Mouse (Mus musculus): ENCODE results near the gene Fbxl15. TPM values are rescaled to one million over a fixed set of nuclear protein-coding genes. Genes with fewer than 3 reads are reported as not detected.
A peak's percentile ranks its signal among the peaks of the same experiment; 100 is the strongest.

The Fbxl15 gene
- polyA plus RNA-seq, 1 experiment from 2014 or later: 13.0 TPM

GRCm38 (mm10) chr19:46303251-46304215 lies 24.5 kb upstream of the Fbxl15 start:
- DNase-seq (ENCODE audit: low spot score): peak; percentile 26
- Histone ChIP-seq H3K36me3 (0 out of 2 replicates have a peak, but pooled peaks cover 4% of the 10 kb centered on the region), H3K27ac (no peak overlapping the region), H3K9me3 (replicated peaks) (no peaks in the 10 kb centered on the region), H3K27me3 (ENCODE audit: low read depth, poor library complexity, severe bottlenecking) (peaks cover 28% of the 10 kb centered on the region), H3K4me1 (peaks cover 30% of the 10 kb centered on the region), H3K4me3 (peak overlapping the region; percentile 69)
- WGBS: 54% methylated on average over 18 of the region's 18 CpGs

GRCm38 (mm10) chr19:46304216-46304841 lies 23.7 kb upstream of the Fbxl15 start, which contains the start of gene Nfkb2:
Gene Nfkb2 (plus strand): TSS chr19:46304320.
- Histone ChIP-seq H3K4me3 (peak within 1 kb of the TSS; percentile 69), H3K9me3 (replicated peaks) (no peaks in the 10 kb centered on the region), H3K36me3 (0 out of 2 replicates have a peak, but pooled peaks cover 4% of the 10 kb centered on the region), H3K27ac (peak within 1 kb of the TSS; percentile 78), H3K4me1 (peaks cover 37% of the 10 kb centered on the region), H3K27me3 (ENCODE audit: low read depth, poor library complexity, severe bottlenecking) (peaks cover 35% of the 10 kb centered on the region)
- DNase-seq (ENCODE audit: low spot score): peak; percentile 90
- WGBS: under 1% methylated on average over 39 of the region's 39 CpGs

- H3K27me3 ChIP-seq (ENCODE audit: low read depth, poor library complexity, severe bottlenecking): peaks cover 40% of the 10 kb centered on the region
- H3K9me3 ChIP-seq (replicated peaks): no peaks in the 10 kb centered on the region
- H3K4me1 ChIP-seq: peaks cover 37% of the 10 kb centered on the region
- peak overlapping the region; percentile 69 for H3K4me3 ChIP-seq
- H3K36me3 ChIP-seq: peaks cover 8% of the 10 kb centered on the region
- DNase-seq (ENCODE audit: low spot score): no peak
- H3K27ac ChIP-seq: peak overlapping the region; percentile 78
- under 1% methylated on average over 34 of the region's 34 CpGs for WGBS
These were observed 23.1 kb upstream of the Fbxl15 start for GRCm38 (mm10) chr19:46304908-46305333.

- peaks cover 15% of the 10 kb centered on the region for H3K36me3 ChIP-seq
- peaks cover 47% of the 10 kb centered on the region for H3K27me3 ChIP-seq (ENCODE audit: low read depth, poor library complexity, severe bottlenecking)
- DNase-seq (ENCODE audit: low spot score): peak; percentile 91
- peak overlapping the region; percentile 69 for H3K4me3 ChIP-seq
- H3K27ac ChIP-seq: peak overlapping the region; percentile 78
- H3K4me1 ChIP-seq: peaks cover 37% of the 10 kb centered on the region
- no peaks in the 10 kb centered on the region for H3K9me3 ChIP-seq (replicated peaks)
- under 1% methylated on average over 42 of the region's 43 CpGs for WGBS
These were observed 22.3 kb upstream of the Fbxl15 start for GRCm38 (mm10) chr19:46305432-46306267.

- H3K27ac ChIP-seq: peak overlapping the region; percentile 78; the same call in 1 of the 2 replicates
- H3K4me3 ChIP-seq: peak overlapping the region; percentile 69
- H3K9me3 ChIP-seq (replicated peaks): no peaks in the 10 kb centered on the region
- peaks cover 53% of the 10 kb centered on the region for H3K27me3 ChIP-seq (ENCODE audit: low read depth, poor library complexity, severe bottlenecking)
- H3K4me1 ChIP-seq: peaks cover 37% of the 10 kb centered on the region
- WGBS: 48% methylated on average over 5 of the region's 5 CpGs
- DNase-seq (ENCODE audit: low spot score): no peak
- H3K36me3 ChIP-seq: peaks cover 19% of the 10 kb centered on the region
These were observed 21.7 kb upstream of the Fbxl15 start for GRCm38 (mm10) chr19:46306268-46306610.

GRCm38 (mm10) chr19:46306751-46307289 lies 21.2 kb upstream of the Fbxl15 start:
- DNase-seq (ENCODE audit: low spot score): peak; percentile 21
- peaks cover 59% of the 10 kb centered on the region for H3K27me3 ChIP-seq (ENCODE audit: low read depth, poor library complexity, severe bottlenecking)
- no peak overlapping the region for H3K4me3 ChIP-seq
- H3K4me1 ChIP-seq: peaks cover 37% of the 10 kb centered on the region
- 88% methylated on average over 9 of the region's 9 CpGs for WGBS
- H3K9me3 ChIP-seq (replicated peaks): no peaks in the 10 kb centered on the region
- peaks cover 25% of the 10 kb centered on the region for H3K36me3 ChIP-seq
- no peak overlapping the region for H3K27ac ChIP-seq

GRCm38 (mm10) chr19:46307781-46308180 lies 20.2 kb upstream of the Fbxl15 start:
- Histone ChIP-seq H3K9me3 (replicated peaks) (no peaks in the 10 kb centered on the region), H3K36me3 (peaks cover 27% of the 10 kb centered on the region), H3K4me3 (no peak overlapping the region), H3K27me3 (ENCODE audit: low read depth, poor library complexity, severe bottlenecking) (peaks cover 68% of the 10 kb centered on the region), H3K27ac (no peak overlapping the region), H3K4me1 (peaks cover 40% of the 10 kb centered on the region)
- WGBS: 74% methylated on average over 16 of the region's 16 CpGs
- DNase-seq (ENCODE audit: low spot score): no peak

GRCm38 (mm10) chr19:46308303-46308702 lies 19.7 kb upstream of the Fbxl15 start:
- H3K9me3 ChIP-seq (replicated peaks): no peaks in the 10 kb centered on the region
- H3K4me3 ChIP-seq: peak overlapping the region; percentile 52
- H3K27me3 ChIP-seq (ENCODE audit: low read depth, poor library complexity, severe bottlenecking): peaks cover 73% of the 10 kb centered on the region
- H3K4me1 ChIP-seq: peaks cover 40% of the 10 kb centered on the region
- DNase-seq (ENCODE audit: low spot score): peak; percentile 31
- 49% methylated on average over 16 of the region's 16 CpGs for WGBS
- H3K27ac ChIP-seq: peak overlapping the region; percentile 66; the same call in 1 of the 2 replicates
- H3K36me3 ChIP-seq: peaks cover 27% of the 10 kb centered on the region

GRCm38 (mm10) chr19:46308706-46309435 lies 19.1 kb upstream of the Fbxl15 start:
- H3K27ac ChIP-seq: peak overlapping the region; percentile 66
- 2% methylated on average over 47 of the region's 47 CpGs for WGBS
- DNase-seq (ENCODE audit: low spot score): peak; percentile 92

GRCm38 (mm10) chr19:46309651-46310305 lies 18.2 kb upstream of the Fbxl15 start:
- 78% methylated on average over 21 of the region's 21 CpGs for WGBS
- H3K27ac ChIP-seq: no peak overlapping the region
- peaks cover 27% of the 10 kb centered on the region for H3K36me3 ChIP-seq
- DNase-seq (ENCODE audit: low spot score): peak; percentile 29
- peaks cover 88% of the 10 kb centered on the region for H3K27me3 ChIP-seq (ENCODE audit: low read depth, poor library complexity, severe bottlenecking)
- peak overlapping the region; percentile 52; the same call in 1 of the 2 replicates for H3K4me3 ChIP-seq
- no peaks in the 10 kb centered on the region for H3K9me3 ChIP-seq (replicated peaks)
- H3K4me1 ChIP-seq: peaks cover 37% of the 10 kb centered on the region

More at GRCm38 (mm10) chr19:46308706-46309435, 19.1 kb upstream of the Fbxl15 start:
- no peaks in the 10 kb centered on the region for H3K9me3 ChIP-seq (replicated peaks)
- peak overlapping the region; percentile 52 for H3K4me3 ChIP-seq
- H3K4me1 ChIP-seq: peaks cover 39% of the 10 kb centered on the region
- peaks cover 27% of the 10 kb centered on the region for H3K36me3 ChIP-seq
- peaks cover 79% of the 10 kb centered on the region for H3K27me3 ChIP-seq (ENCODE audit: low read depth, poor library complexity, severe bottlenecking)

- peak; percentile 27 for DNase-seq (ENCODE audit: low spot score)
- Histone ChIP-seq H3K4me1 (peaks cover 31% of the 10 kb centered on the region), H3K36me3 (peaks cover 27% of the 10 kb centered on the region), H3K27me3 (ENCODE audit: low read depth, poor library complexity, severe bottlenecking) (peaks cover 94% of the 10 kb centered on the region), H3K27ac (no peak overlapping the region), H3K9me3 (replicated peaks) (no peaks in the 10 kb centered on the region), H3K4me3 (no peak overlapping the region)
- 87% methylated on average over 12 of the region's 12 CpGs for WGBS
These were observed 17.6 kb upstream of the Fbxl15 start for GRCm38 (mm10) chr19:46310312-46310865.
